8 mouse cellular contexts compared by ENCODE assay signal in the genomic region with DNA sequence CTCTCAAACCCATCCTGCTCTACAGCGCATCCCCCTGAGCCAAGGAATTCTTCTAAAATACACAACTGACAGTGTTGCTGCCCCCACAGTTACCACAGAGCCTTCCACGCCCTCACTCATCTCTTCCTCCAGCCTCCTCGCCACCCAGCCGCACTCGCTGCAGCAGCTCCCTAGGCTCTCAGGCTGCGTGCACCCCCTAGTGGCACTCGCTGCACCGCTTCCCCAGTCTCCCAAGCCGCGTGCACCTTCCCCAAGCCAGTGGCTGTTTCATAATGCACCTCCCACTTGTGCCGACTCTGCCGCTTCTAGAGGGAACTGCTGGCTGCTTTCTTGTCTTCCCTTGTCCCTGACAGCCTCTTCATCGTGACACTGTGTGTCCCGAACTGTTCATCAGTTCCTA.
DNase-seq lines count a peak whose midpoint lies in the region; ATAC-seq lines count a peak whose summit lies in the region.

No protein-coding gene starts in this region.

- no peaks in the 10 kb centered on the region for H3K36me3 ChIP-seq in embryonic facial prominence, embryonic 10.5 days (replicated peaks)
- H3K36me3 ChIP-seq in intestine, embryonic 16.5 days (ENCODE audit: control insufficient read depth, insufficient read depth, low read length), result peaks cover 2% of the 10 kb centered on the region; the same call in 1 of the 2 replicates
- no peaks in the 10 kb centered on the region for H3K36me3 ChIP-seq in limb, embryonic 10.5 days
- H3K36me3 ChIP-seq in midbrain, embryonic 11.5 days (ENCODE audit: control insufficient read depth, insufficient read depth, low read length), result no peaks in the 10 kb centered on the region

- 2% methylated on average over 14 of the region's 14 CpGs for WGBS in embryonic facial prominence, embryonic 10.5 days
- WGBS in intestine, embryonic 16.5 days, result 17% methylated on average over 14 of the region's 14 CpGs
- 4% methylated on average over 14 of the region's 14 CpGs for WGBS in limb, embryonic 10.5 days
- WGBS in midbrain, embryonic 11.5 days, result 3% methylated on average over 14 of the region's 14 CpGs

- H3K27ac ChIP-seq in embryonic facial prominence, embryonic 10.5 days (replicated peaks), result no peak overlapping the region
- no peak overlapping the region for H3K27ac ChIP-seq in intestine, embryonic 16.5 days (ENCODE audit: low read length)
- H3K27ac ChIP-seq in limb, embryonic 10.5 days, result no peak overlapping the region
- H3K27ac ChIP-seq in midbrain, embryonic 11.5 days (ENCODE audit: low read depth, low read length), result no peak overlapping the region

- 0 out of 2 replicates have a peak overlapping the region, but pooled peaks have one; percentile 33 for H3K9ac ChIP-seq in intestine, embryonic 16.5 days (ENCODE audit: low read depth, low read length)
- no peak overlapping the region for H3K9ac ChIP-seq in midbrain, embryonic 11.5 days (ENCODE audit: low read length)

- H3K4me2 ChIP-seq in intestine, embryonic 16.5 days (ENCODE audit: low read depth, low read length), result peak overlapping the region; percentile 22; the same call in 1 of the 2 replicates
- peak overlapping the region; percentile 88 for H3K4me2 ChIP-seq in midbrain, embryonic 11.5 days

- peak; percentile 55 for DNase-seq in urinary bladder, postnatal 14 days (ENCODE audit: low spot score)
- DNase-seq in urinary bladder, postnatal 10 days (ENCODE audit: low spot score), result no peak
- peak; percentile 89 for DNase-seq in embryonic facial prominence, embryonic 10.5 days (ENCODE audit: low spot score)
- DNase-seq in limb, embryonic 10.5 days (ENCODE audit: low spot score), result peak; percentile 86
- peak; percentile 96 for DNase-seq in midbrain, embryonic 11.5 days (ENCODE audit: low spot score, missing footprints)
- DNase-seq in skeletal muscle tissue, adult 2 months (ENCODE audit: low read depth, low spot score), result peak; percentile 63

- H3K4me3 ChIP-seq in embryonic facial prominence, embryonic 10.5 days, result peak overlapping the region; percentile 39
- 0 out of 2 replicates have a peak overlapping the region, but pooled peaks have one; percentile 12 for H3K4me3 ChIP-seq in intestine, embryonic 16.5 days (ENCODE audit: low read length)
- peak overlapping the region; percentile 37 for H3K4me3 ChIP-seq in limb, embryonic 10.5 days
- H3K4me3 ChIP-seq in midbrain, embryonic 11.5 days (ENCODE audit: low read depth, low read length), result no peak overlapping the region

- H3K4me1 ChIP-seq in embryonic facial prominence, embryonic 10.5 days, result peaks cover 53% of the 10 kb centered on the region
- peaks cover 6% of the 10 kb centered on the region; the same call in 1 of the 2 replicates for H3K4me1 ChIP-seq in intestine, embryonic 16.5 days (ENCODE audit: control insufficient read depth, insufficient read depth, low read length)
- H3K4me1 ChIP-seq in limb, embryonic 10.5 days, result peaks cover 48% of the 10 kb centered on the region
- peaks cover 14% of the 10 kb centered on the region; the same call in 1 of the 2 replicates for H3K4me1 ChIP-seq in midbrain, embryonic 11.5 days (ENCODE audit: control insufficient read depth, insufficient read depth, low read length)

- 0 out of 2 replicates have a peak, but pooled peaks cover 3% of the 10 kb centered on the region for H3K9me3 ChIP-seq in embryonic facial prominence, embryonic 10.5 days
- no peaks in the 10 kb centered on the region for H3K9me3 ChIP-seq in intestine, embryonic 16.5 days (ENCODE audit: control insufficient read depth, low read length)
- no peaks in the 10 kb centered on the region for H3K9me3 ChIP-seq in limb, embryonic 10.5 days (replicated peaks)
- no peaks in the 10 kb centered on the region for H3K9me3 ChIP-seq in midbrain, embryonic 11.5 days (ENCODE audit: control insufficient read depth, low read length)

- ATAC-seq in granulocyte monocyte progenitor cell, adult 5-6 weeks (replicated peaks; ENCODE audit: poor library complexity, severe bottlenecking), result peak; percentile 87
- ATAC-seq in intestine, embryonic 16.5 days, result peak; percentile 58
- peak; percentile 64 for ATAC-seq in midbrain, embryonic 11.5 days (ENCODE audit: low FRiP score)

- peaks cover 38% of the 10 kb centered on the region for H3K27me3 ChIP-seq in embryonic facial prominence, embryonic 10.5 days (replicated peaks; ENCODE audit: low read depth, poor library complexity, severe bottlenecking)
- H3K27me3 ChIP-seq in intestine, embryonic 16.5 days (replicated peaks; ENCODE audit: control insufficient read depth, insufficient read depth, low read length), result no peaks in the 10 kb centered on the region
- peaks cover 25% of the 10 kb centered on the region for H3K27me3 ChIP-seq in limb, embryonic 10.5 days (ENCODE audit: low read depth, poor library complexity, severe bottlenecking)
- no peaks in the 10 kb centered on the region for H3K27me3 ChIP-seq in midbrain, embryonic 11.5 days (ENCODE audit: control insufficient read depth, insufficient read depth, low read length)
